Mouse (Mus musculus) ES-CJ7 (cell line): ENCODE measurements at regions not wholly inside any gene's neighbourhood (a gene's known extent, or its start where the extent isn't known, plus 50 kb on each side); places are given as distances from the start of the nearest gene placed in this dataset.
"Not testable (repeated sequence)": the region's sequence is repeated elsewhere in the genome, so short reads cannot be mapped to it uniquely, and the experiment has no call there.

ENCODE experiments used
- DNase-seq: peaks from one replicate; pipeline ENCODE4 v3.0.0; 2011; ENCODE audit warnings: low read depth, low spot score

DNA sequence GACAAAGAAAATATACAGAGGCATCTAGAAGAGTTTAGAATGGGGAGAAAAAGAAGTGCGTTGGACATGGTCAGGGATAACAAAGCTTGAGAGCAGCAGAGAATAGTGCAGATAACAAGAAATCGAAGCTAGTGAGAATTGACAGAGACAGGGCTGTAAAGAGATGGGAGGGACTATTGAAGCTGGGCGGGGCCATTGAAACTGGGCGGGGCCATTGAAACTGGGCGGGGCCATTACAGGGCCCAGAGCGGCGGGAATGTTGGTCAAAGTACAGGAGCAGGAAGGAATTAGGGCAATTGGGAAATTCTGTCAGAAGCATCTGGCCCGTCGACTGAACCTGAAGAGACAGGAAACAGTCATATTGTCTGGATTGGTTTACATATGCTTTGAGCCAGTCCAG, 243.3 kb upstream of the Srek1ip1 start:
- DNase-seq = peak; percentile 42

DNA sequence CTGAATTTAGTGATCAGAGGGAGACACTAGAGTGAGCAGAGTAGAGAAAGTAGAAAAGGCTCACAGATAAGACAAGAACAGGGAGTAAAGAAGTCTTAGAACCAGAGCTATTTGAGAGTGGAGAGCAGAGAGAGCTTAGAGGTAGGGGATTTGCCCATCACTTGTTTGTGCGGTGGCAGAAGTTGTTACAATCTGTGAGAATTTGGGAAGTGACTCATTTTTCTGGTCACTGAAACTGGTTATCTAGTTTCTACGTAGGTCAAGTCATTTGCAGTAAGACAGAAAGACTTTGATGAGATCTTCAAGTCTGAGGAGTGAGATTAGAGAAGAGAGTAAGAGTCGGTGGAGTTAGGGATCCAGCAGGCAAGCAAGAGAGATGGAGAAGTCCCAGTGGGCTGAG, 239.0 kb upstream of the Srek1ip1 start:
- DNase-seq = no peak

DNA sequence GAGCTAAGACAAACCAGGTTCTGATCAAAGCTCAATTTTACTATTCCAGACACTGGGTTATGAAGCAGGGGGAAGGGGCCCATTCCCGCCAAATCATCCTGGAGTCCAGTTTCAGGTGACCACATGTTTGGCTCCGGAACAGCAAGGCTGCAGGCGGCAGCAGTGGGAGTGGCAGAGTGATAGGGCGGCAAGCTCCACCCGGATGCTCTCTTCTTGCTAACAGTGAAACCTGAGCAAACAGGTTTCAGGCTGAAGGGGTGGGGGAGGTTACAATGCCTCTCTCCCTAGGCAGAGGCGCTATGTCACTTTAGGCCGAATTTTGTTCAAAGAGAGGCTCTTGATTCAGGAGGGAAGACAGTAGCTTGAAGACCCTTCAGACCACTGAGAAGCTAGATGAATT, 235.7 kb upstream of the Srek1ip1 start:
- not testable (repeated sequence) for DNase-seq

DNA sequence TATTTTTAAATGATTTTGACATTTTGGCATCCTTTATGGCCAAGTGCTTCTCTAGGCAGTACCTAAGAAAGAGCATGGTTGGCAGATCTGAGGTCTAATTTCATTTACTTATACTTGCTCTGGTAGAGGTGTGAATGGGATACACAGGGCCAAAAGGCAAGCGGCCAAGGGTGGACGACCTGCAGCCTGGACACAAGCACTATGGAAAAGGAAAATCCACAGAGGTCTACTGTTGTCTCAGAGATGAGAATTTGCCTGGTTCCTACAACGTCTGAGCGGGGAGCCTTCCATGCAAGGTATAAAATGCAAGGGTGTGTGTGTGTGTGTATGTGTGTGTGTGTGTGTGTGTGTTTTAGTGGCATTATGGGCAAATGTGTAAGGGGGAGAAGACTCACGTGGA, 232.4 kb upstream of the Srek1ip1 start:
- DNase-seq = no peak

- DNase-seq = no peak
Observed at GRCm38 (mm10) chr13:104560500-104561114, 231.7 kb upstream of the Srek1ip1 start.

DNA sequence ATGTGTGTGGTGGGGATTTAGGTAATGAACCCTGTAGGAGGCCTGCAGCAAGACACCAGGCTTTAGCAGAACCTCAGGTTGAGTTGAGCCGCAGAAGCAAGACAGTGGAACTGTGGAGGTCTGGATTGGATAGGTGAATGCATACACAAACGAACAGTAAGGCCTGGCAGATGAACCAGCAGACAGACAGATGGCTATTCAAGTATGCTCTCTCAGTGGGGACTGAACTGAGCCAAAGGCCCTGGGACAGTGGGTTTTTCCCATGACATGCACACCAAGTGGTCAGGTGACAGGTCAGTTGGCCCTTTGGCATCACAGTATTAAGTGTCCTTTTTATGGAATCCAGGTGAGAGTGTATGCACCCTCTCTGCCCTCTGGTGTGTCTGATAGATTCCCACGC, 229.7 kb upstream of the Srek1ip1 start:
- no peak for DNase-seq

DNA sequence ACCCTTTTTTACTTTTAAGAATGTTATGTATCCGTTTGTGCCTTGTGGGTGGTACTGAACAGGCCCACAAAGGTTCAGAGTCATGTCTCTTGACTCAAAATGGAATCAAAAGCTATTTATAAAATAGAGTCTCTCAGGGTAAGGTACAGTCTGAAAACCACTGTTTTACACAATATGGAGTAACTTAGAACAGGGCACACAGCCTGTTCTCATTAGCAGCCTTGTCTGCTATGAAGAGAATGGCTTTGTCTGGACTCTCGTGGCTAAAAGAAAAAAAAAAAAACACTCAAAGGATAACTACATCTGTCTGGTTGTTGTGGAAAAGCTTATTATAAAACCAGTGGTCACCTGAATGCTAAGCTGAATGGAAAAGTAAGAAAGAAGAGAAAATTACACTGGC, 229.3 kb upstream of the Srek1ip1 start:
- DNase-seq = no peak

- DNase-seq = peak; percentile 45
Observed at GRCm38 (mm10) chr13:104563889-104564288, 228.4 kb upstream of the Srek1ip1 start.

GRCm38 (mm10) chr13:104569765-104570164, 222.5 kb upstream of the Srek1ip1 start:
- no peak for DNase-seq

DNA sequence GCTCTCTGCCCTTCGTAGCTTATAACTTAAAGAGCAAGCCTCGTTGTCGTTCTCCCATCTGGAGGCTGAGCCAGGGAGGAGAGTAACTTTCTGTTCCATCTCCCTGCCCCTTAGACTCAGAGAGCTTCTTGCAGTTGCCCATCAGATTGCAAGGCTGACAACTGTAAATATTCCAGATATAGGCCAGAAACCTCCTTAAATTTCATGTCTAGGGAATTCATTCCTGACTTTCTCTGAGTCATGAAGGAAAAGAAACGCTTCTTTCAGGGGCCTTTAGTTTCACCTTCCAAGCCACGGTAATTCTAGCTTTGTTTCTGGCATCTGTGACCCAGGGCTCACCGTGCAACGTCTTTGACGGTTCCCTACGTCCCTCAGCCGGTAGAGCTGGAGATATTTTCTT, 220.0 kb upstream of the Srek1ip1 start:
- no peak for DNase-seq

GRCm38 (mm10) chr13:104574396-104574795, 217.9 kb upstream of the Srek1ip1 start:
- DNase-seq = no peak

DNA sequence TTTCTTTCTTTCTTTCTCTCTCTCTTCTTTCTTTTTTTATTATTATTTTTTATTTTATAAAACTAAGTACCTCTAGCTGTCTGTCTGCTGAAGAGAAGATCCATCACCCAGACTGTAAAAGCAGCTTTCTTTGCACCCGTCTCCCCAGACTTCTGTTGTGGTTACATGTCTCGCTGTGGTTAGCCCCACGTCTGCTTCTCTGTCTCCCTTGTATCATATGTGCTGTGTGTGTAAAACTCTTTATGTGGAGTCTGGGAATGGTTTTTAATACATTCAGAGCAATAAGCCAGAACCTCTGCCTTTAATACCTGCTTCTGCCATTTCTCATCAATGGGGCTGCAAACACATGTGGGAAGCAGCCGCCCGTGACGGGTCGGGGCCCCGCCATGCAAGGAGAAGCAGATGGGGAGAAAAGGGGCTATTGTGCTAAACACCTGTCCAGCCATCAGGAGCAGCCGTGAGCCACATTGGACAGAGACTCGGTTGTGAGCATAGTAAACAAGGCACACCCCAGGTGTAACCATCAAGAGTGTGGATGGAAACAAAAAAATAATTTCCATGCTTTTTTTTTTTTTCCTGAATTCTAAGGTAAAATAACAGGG, 216.0 kb upstream of the Srek1ip1 start:
- no peak for DNase-seq

DNA sequence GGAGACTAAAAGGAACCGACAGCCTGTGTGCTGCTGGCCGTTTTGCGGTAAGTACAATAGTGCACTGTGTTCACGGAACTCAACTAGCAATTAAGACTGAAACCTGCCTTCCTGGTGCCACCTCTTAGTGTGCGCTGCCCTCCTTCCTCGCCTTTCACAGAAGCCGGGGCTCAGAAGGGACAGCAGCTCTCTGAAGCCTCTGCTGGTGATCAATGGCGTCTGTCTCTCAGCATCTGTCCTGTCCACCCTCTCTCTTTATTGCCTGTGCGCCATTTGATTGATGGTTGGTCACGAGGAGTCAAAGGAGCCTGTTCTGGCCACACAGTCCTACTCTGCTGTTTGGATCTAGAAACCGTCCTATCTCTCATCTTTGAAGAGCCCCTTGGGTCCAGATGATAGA, 214.4 kb upstream of the Srek1ip1 start:
- DNase-seq = no peak

DNA sequence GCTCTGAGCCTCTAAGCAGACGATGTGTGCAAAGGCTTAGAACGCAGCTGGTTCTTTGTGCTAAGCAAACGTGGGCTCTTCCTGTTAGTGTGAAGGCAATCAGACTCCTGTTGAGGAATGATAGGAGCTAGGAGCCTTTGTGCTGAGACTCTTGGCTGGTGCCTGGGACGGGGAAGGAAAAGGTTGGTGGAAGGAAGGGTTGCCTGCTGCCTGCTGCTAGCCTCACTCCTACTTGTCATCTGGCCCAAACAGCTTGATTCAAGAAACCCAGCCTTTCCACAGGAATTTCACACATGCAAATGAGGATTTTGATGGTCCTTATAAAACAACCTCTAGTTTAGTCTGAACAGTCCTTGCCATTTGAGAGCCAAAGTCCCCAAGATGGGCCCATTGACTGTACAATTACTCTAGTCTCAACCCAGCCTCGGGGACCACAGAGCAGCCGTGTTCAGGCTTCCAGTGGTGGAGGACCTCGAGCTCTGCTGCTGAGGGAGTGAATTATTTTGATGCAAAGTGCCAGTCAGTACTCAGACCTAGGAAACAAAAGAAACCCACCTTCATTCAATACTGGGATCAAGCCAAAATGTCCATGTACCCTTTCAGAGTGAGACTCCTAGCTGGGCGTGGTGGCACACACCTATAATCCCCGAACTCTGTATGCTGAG, 211.5 kb upstream of the Srek1ip1 start:
- peak; percentile 76 for DNase-seq
